Mouse (Mus musculus) limb, embryonic 10.5 days (tissue): ENCODE data around the gene Xlr3c. TPM values are rescaled to one million over a fixed set of nuclear protein-coding genes. Genes with fewer than 3 reads are reported as not detected.

Experiments used
- polyA plus RNA-seq: library from polyadenylated mRNA; unstranded; fragments of >200 nt; fragmentation: Nextera tagmentation; extraction: Ambion mirVana; gene quantifications from 2 replicates; pipeline ENCODE4 v1.2.1, GENCODE M21; 2016

Gene Xlr3c
- polyA plus RNA-seq, 1 experiment from 2014 or later: 0.26 TPM

Other genes with a start within 250 kb of the Xlr3c start
- gene Pnma5, start 228.3 kb downstream of the Xlr3c start, polyA plus RNA-seq: not detected in 2 replicates
- gene Pnma3, start 200.6 kb downstream of the Xlr3c start, polyA plus RNA-seq: 0.10 and 0.11 TPM in 2 replicates
- 0.39 and 1.5 TPM in 2 replicates for gene Xlr4a, start 182.9 kb downstream of the Xlr3c start, polyA plus RNA-seq
- gene Xlr3a, start 168.3 kb downstream of the Xlr3c start, polyA plus RNA-seq: 2.1 and 2.5 TPM in 2 replicates
- not detected in 2 replicates for gene Gm14685, start 148.3 kb downstream of the Xlr3c start, polyA plus RNA-seq
- not detected in 2 replicates for gene Xlr5b, start 116.6 kb downstream of the Xlr3c start, polyA plus RNA-seq
- gene DXBay18, start 115.9 kb downstream of the Xlr3c start, polyA plus RNA-seq: not detected in 2 replicates
- gene Spin2d, start 88.4 kb downstream of the Xlr3c start, polyA plus RNA-seq: not detected in 2 replicates
- 9.5 and 11.9 TPM in 2 replicates for gene Xlr3b, start 73.2 kb downstream of the Xlr3c start, polyA plus RNA-seq
- gene Xlr4b, start 51.1 kb downstream of the Xlr3c start, polyA plus RNA-seq: 0.18 and 1.0 TPM in 2 replicates
- 6.4 and 8.2 TPM in 2 replicates for gene F8a, start 37.1 kb downstream of the Xlr3c start, polyA plus RNA-seq
- gene Xlr4c, start 22.3 kb downstream of the Xlr3c start, polyA plus RNA-seq: 0.49 TPM in 1 of 2 replicates, not detected in the other
- gene Xlr5a, start 27.6 kb upstream of the Xlr3c start, polyA plus RNA-seq: not detected in 2 replicates
- not detected in 2 replicates for gene Xlr5c, start 27.6 kb upstream of the Xlr3c start, polyA plus RNA-seq
- not detected in 2 replicates for gene Gm45015, start 71.5 kb upstream of the Xlr3c start, polyA plus RNA-seq
- 19.9 and 22.6 TPM in 2 replicates for gene Zfp275, start 77.2 kb upstream of the Xlr3c start, polyA plus RNA-seq
- gene Gm18336, start 133.3 kb upstream of the Xlr3c start, polyA plus RNA-seq: not detected in 2 replicates
- gene Zfp92, start 145.7 kb upstream of the Xlr3c start, polyA plus RNA-seq: 0.08 and 0.24 TPM in 2 replicates
- not detected in 2 replicates for gene Trex2, start 170.0 kb upstream of the Xlr3c start, polyA plus RNA-seq
- gene Haus7, start 193.7 kb upstream of the Xlr3c start, polyA plus RNA-seq: 98.4 and 102 TPM in 2 replicates
- gene Bgn, start 218.2 kb upstream of the Xlr3c start, polyA plus RNA-seq: 7.9 and 11.5 TPM in 2 replicates
- gene Atp2b3, start 237.7 kb upstream of the Xlr3c start, polyA plus RNA-seq: 0.05 and 0.06 TPM in 2 replicates